Mouse (Mus musculus) right cerebral cortex, postnatal 36 days (tissue): ENCODE measurements around the gene Myo1e.

Source experiments
- DNase-seq, 2 experiments: peaks; one replicate each; pipeline ENCODE4 v3.0.0; 2022; ENCODE audit warnings: low spot score in 2 of 2, mixed read lengths in 1 of 2

Gene Myo1e

GRCm38 (mm10) chr9:70220461-70221170 lies 13.5 kb downstream of the Myo1e start:
- DNase-seq, result no peak

GRCm38 (mm10) chr9:70223142-70223541 lies 16.0 kb downstream of the Myo1e start:
- DNase-seq, result no peak

GRCm38 (mm10) chr9:70224046-70224445 lies 16.9 kb downstream of the Myo1e start:
- DNase-seq, result no peak

GRCm38 (mm10) chr9:70226359-70226758 lies 19.2 kb downstream of the Myo1e start:
- no peak for DNase-seq

GRCm38 (mm10) chr9:70229823-70230222 lies 22.7 kb downstream of the Myo1e start:
- DNase-seq, result no peak

- DNase-seq, result no peak
These were observed 25.2 kb downstream of the Myo1e start for GRCm38 (mm10) chr9:70232044-70233010.

GRCm38 (mm10) chr9:70237136-70237535 lies 30.0 kb downstream of the Myo1e start:
- DNase-seq, result no peak

GRCm38 (mm10) chr9:70237561-70237960 lies 30.4 kb downstream of the Myo1e start:
- no peak for DNase-seq

- no peak for DNase-seq
These were observed 31.2 kb downstream of the Myo1e start for GRCm38 (mm10) chr9:70238391-70238790.

GRCm38 (mm10) chr9:70239229-70239628 lies 32.1 kb downstream of the Myo1e start:
- DNase-seq, result no peak

GRCm38 (mm10) chr9:70240703-70241410 lies 33.7 kb downstream of the Myo1e start:
- no peak for DNase-seq

- DNase-seq, result no peak
These were observed 34.3 kb downstream of the Myo1e start for GRCm38 (mm10) chr9:70241411-70241961.

- no peak for DNase-seq
These were observed 35.1 kb downstream of the Myo1e start for GRCm38 (mm10) chr9:70242112-70242862.

- no peak for DNase-seq
These were observed 36.1 kb downstream of the Myo1e start for GRCm38 (mm10) chr9:70243241-70243640.

- no peak for DNase-seq
These were observed 36.6 kb downstream of the Myo1e start for GRCm38 (mm10) chr9:70243708-70244107.

- DNase-seq, result no peak
These were observed 37.0 kb downstream of the Myo1e start for GRCm38 (mm10) chr9:70244115-70244514.

- no peak for DNase-seq
These were observed 37.9 kb downstream of the Myo1e start for GRCm38 (mm10) chr9:70245040-70245439.

GRCm38 (mm10) chr9:70246427-70246826 lies 39.3 kb downstream of the Myo1e start:
- no peak for DNase-seq

- no peak for DNase-seq
These were observed 40.9 kb downstream of the Myo1e start for GRCm38 (mm10) chr9:70248046-70248445.

GRCm38 (mm10) chr9:70248826-70249225 lies 41.7 kb downstream of the Myo1e start:
- DNase-seq, result no peak
